Mouse (Mus musculus) heart, postnatal 0 days (tissue): ENCODE results near the gene Pon3. TPM values are rescaled to one million over a fixed set of nuclear protein-coding genes. Genes with fewer than 3 reads are reported as not detected.

Experiments
- ATAC-seq: fragments of 200-750 bp; cut with Nextera tagmentation; 2 replicates; pipeline ENCODE4 v1.8.0; 2017; ENCODE audit warnings: low read depth, moderate number of reproducible peaks, moderate library complexity; ENCODE audit not compliant: insufficient read depth
- DNase-seq: peaks from one replicate; pipeline ENCODE4 v3.0.0-alpha.2; 2016; ENCODE audit warnings: low spot score
- H3K27ac ChIP-seq: fragments of 300-500 bp; sonication (generic); 2 replicates; pipeline ENCODE4 v1.5.1; 2014; ENCODE audit warnings: low read depth, mild to moderate bottlenecking
- H3K27me3 ChIP-seq: fragments of 300-500 bp; sonication (generic); 2 replicates; pipeline ENCODE4 v1.6.1; 2014; ENCODE audit warnings: low read length, mixed read lengths; ENCODE audit not compliant: control insufficient read depth, insufficient read depth
- H3K36me3 ChIP-seq: fragments of 300-500 bp; sonication (generic); replicated peaks from 2 replicates; pipeline ENCODE4 v1.6.1; 2014; ENCODE audit warnings: low read length, mixed read lengths; ENCODE audit not compliant: control insufficient read depth, insufficient read depth
- H3K4me1 ChIP-seq: fragments of 300-500 bp; sonication (generic); 2 replicates; pipeline ENCODE4 v1.6.1; 2014; ENCODE audit warnings: antibody characterized with exemption; ENCODE audit not compliant: control insufficient read depth, insufficient read depth
- H3K4me2 ChIP-seq: fragments of 300-500 bp; sonication (generic); 2 replicates; pipeline ENCODE4 v1.6.1; 2014; ENCODE audit warnings: low read depth, mild to moderate bottlenecking, low read length, moderate library complexity
- H3K4me3 ChIP-seq: fragments of 300-500 bp; sonication (generic); 2 replicates; pipeline ENCODE4 v1.5.1; 2014; ENCODE audit warnings: low read depth, low read length
- H3K9ac ChIP-seq: fragments of 300-500 bp; sonication (generic); replicated peaks from 2 replicates; pipeline ENCODE4 v1.6.1; 2014; ENCODE audit warnings: low read depth, low read length, mixed read lengths
- H3K9me3 ChIP-seq: fragments of 300-500 bp; sonication (generic); replicated peaks from 2 replicates; pipeline ENCODE4 v1.6.1; 2016; ENCODE audit warnings: low read length; ENCODE audit not compliant: control insufficient read depth
- CTCF ChIP-seq: IDR thresholded peaks from 2 replicates; pipeline ENCODE4 v1.5.1; 2016; ENCODE audit warnings: antibody characterized with exemption, control low read depth, low read depth
- EP300 ChIP-seq: IDR thresholded peaks from 2 replicates; pipeline ENCODE4 v1.6.1; 2016; ENCODE audit warnings: antibody characterized with exemption, low read depth
- WGBS: fragments of 180-500 bp; shearing (Covaris S2); extraction: QIAGEN DNeasy Blood & Tissue Kit; methylation state at CpG from one replicate; pipeline ENCODE4 v1.1.7; 2014; 5-methylcytosine and 5-hydroxymethylcytosine counted together
- polyA plus RNA-seq: library from polyadenylated mRNA; unstranded; fragments of >200 nt; fragmentation: Nextera tagmentation; extraction: Ambion mirVana; gene quantifications from 2 replicates; pipeline ENCODE4 v1.2.1, GENCODE M21; 2015
- total RNA-seq: library from RNA; depleted of rRNA; stranded (reverse); fragments of >200 nt; gene quantifications from 2 replicates; pipeline ENCODE4 v1.2.3, GENCODE M21; 2014; ENCODE audit warnings: low replicate concordance

Pon3 gene
- total and polyA plus RNA-seq, 2 experiments from 2014 or later = 50.0 to 51.8 TPM

DNA sequence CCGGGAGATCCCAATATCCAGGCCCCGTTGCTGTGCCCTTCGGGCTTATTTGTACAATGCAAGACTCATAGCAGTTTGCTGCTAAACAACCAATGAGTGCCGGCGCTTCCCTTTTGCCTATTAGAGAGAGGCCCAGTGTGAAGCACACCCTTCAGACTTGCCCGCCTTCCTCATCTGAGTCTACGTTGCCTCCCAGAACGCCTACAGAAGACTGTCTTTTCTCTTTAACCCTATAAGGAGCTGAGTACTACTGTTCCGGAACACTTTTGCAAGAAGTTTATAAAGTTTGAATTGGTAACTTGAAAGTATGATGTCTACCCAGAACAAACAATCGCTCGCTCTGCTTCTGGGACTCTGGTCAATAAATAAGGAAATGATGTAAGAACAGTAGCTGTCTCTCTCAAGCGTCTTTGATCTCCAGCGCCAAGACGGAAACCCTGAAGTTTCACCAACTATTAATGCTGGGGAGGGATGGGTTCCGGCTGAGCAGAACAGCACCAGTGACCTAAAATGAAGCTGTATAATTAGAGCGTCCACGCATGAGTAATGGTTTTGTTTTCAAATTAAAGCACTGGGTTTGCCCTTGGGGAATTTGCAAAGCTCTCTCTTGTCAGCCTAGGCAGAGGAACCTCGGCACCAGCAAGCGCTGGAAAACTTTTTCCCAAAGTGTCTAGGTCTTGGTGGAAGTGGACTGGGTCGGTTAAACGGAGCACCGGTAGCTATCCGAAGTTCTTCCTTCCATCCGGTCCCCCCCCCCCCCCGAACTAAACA is 41.4 kb upstream of the Pon3 start:
- H3K27ac ChIP-seq = peak overlapping the region; percentile 89
- H3K9me3 ChIP-seq = no peaks in the 10 kb centered on the region
- ATAC-seq (peak; percentile 74), DNase-seq (peak; percentile 84)
- WGBS = 2% methylated on average over 24 of the region's 25 CpGs
- TF ChIP-seq CTCF (no peak), EP300 (no peak)
- H3K9ac ChIP-seq = peak overlapping the region; percentile 72
- H3K27me3 ChIP-seq = no peaks in the 10 kb centered on the region
- no peaks in the 10 kb centered on the region for H3K4me1 ChIP-seq
- H3K4me2 ChIP-seq = peak overlapping the region; percentile 67
- H3K4me3 ChIP-seq = peak overlapping the region; percentile 62
- H3K36me3 ChIP-seq = peaks cover 7% of the 10 kb centered on the region; the same call in 1 of the 2 replicates

DNA sequence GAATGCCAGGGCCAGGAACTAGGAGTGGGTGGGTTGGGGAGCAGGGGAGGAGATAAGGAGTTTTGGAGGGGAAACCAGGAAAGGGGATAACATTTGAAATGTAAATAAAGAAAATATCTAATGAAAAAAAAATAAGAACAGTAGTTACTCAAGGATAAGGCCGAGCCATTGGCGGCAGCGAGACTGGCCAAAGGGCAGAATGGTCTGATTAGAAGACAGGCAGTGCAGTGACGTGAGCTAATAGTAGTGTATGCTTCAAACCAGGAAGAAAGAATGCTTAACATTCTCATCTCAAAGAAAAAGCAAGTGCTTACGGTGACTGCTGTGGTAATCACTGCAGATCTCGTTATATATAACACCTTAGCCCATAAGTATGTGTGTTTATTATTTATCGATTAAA is 40.0 kb upstream of the Pon3 start:
- TF ChIP-seq CTCF (no peak), EP300 (no peak)
- Histone ChIP-seq H3K4me2 (no peak overlapping the region), H3K36me3 (peaks cover 10% of the 10 kb centered on the region; the same call in 1 of the 2 replicates), H3K27me3 (no peaks in the 10 kb centered on the region), H3K4me3 (no peak overlapping the region), H3K9me3 (no peaks in the 10 kb centered on the region), H3K27ac (no peak overlapping the region), H3K9ac (no peak overlapping the region), H3K4me1 (no peaks in the 10 kb centered on the region)
- DNase-seq = no peak
- ATAC-seq = no peak
- WGBS = 94% methylated on average over 7 of the region's 7 CpGs

DNA sequence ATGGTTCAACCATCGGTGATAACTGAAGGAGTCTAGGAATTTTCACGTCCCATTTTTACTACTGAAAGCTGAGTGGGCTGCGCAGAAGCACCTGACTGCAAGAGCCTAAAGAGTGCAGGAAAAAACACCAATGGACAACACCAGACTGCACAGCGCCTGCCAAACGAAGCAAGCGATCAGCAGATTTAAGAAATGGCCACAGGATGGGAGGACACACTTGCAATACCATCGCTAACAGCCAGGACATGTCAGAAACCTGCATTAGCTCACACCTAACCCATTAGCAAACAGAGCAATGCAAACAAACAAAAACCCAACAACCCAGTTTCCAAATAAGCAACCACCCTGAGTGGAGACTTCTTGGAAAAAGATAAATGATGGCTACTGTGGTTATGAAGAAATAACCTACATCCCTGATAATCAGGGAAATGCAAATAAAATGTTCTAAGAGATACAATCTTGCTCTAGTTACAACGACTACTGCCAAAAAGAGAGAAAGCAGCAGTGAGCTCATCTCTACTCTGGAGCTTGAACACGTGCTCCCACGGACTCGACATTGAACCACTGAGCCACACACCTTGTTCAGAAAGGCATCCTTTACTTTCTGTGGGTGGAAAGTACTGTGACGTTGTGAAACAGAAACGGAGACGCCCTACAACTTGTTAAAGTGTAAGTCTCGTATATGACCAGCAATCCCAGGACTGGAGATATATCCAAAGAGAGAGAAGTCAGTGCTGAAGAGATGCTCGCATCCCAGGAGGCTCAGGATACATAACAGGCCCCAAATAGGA is 38.8 kb upstream of the Pon3 start:
- TF ChIP-seq EP300 (no peak), CTCF (no peak)
- H3K4me3 ChIP-seq = no peak overlapping the region
- no peak overlapping the region for H3K9ac ChIP-seq
- ATAC-seq (no peak), DNase-seq (no peak)
- 91% methylated on average over 16 of the region's 16 CpGs for WGBS
- no peaks in the 10 kb centered on the region for H3K9me3 ChIP-seq
- no peak overlapping the region for H3K27ac ChIP-seq
- H3K36me3 ChIP-seq = peaks cover 10% of the 10 kb centered on the region; the same call in 1 of the 2 replicates
- no peak overlapping the region for H3K4me2 ChIP-seq
- no peaks in the 10 kb centered on the region for H3K4me1 ChIP-seq
- H3K27me3 ChIP-seq = no peaks in the 10 kb centered on the region

DNA sequence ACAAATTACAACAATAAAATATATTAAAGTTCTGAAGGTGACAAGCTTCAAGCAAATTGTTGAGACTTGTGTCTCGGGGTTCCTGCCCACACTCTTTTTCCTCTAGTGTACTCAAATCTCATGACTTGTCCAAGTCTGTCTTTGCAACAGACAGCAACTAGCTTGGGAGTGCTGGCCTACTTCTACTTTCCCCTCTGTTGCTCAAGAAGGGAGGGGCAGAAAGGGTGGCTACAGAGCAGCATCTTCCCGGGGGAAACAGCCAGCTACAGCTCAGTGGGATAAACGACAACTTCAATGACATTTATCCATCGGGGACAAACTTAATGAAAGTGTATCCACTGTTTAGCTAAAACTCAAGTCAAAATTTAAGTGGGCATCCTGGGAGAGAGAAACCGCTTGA is 36.8 kb upstream of the Pon3 start:
- TF ChIP-seq CTCF (no peak), EP300 (no peak)
- 77% methylated on average over 5 of the region's 5 CpGs for WGBS
- no peak for DNase-seq
- no peaks in the 10 kb centered on the region for H3K27me3 ChIP-seq
- H3K4me3 ChIP-seq = no peak overlapping the region
- no peaks in the 10 kb centered on the region for H3K4me1 ChIP-seq
- H3K9me3 ChIP-seq = no peaks in the 10 kb centered on the region
- peaks cover 26% of the 10 kb centered on the region; the same call in 1 of the 2 replicates for H3K36me3 ChIP-seq
- no peak overlapping the region for H3K9ac ChIP-seq
- H3K4me2 ChIP-seq = no peak overlapping the region
- H3K27ac ChIP-seq = no peak overlapping the region
- ATAC-seq = no peak

DNA sequence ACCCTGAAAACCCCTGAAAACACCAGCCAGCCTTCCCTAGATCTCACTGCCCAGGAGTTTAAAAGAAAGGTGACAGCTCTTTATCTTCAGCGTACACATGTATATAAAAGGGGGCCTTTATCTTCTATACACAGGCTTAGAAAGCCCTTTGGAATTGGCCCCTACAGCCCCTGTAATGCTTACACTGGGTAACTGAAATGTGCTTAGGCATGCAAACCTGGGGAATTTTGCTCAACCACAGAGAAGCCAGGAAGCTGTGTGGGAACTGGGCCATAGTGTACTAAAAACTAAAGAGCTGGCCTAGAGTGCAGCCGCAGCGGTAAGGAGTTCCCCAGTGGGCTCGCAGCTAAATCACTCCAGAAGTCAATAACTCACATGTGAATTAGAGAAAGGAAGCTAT is 35.4 kb upstream of the Pon3 start:
- no peaks in the 10 kb centered on the region for H3K9me3 ChIP-seq
- DNase-seq (no peak), ATAC-seq (no peak)
- H3K4me3 ChIP-seq = no peak overlapping the region
- H3K4me2 ChIP-seq = no peak overlapping the region
- H3K27ac ChIP-seq = no peak overlapping the region
- 83% methylated on average over 4 of the region's 4 CpGs for WGBS
- no peak overlapping the region for H3K9ac ChIP-seq
- peaks cover 28% of the 10 kb centered on the region; the same call in 1 of the 2 replicates for H3K36me3 ChIP-seq
- no peaks in the 10 kb centered on the region for H3K4me1 ChIP-seq
- TF ChIP-seq CTCF = no peak
- TF ChIP-seq EP300 = no peak
- H3K27me3 ChIP-seq = no peaks in the 10 kb centered on the region
